Mouse (Mus musculus): ENCODE data around the gene Vsig1. TPM values are rescaled to one million over a fixed set of nuclear protein-coding genes. Genes with fewer than 3 reads are reported as not detected.
A peak's percentile ranks its signal among the peaks of the same experiment; 100 is the strongest.

The Vsig1 gene
- polyA plus RNA-seq, 1 experiment from 2014 or later: not detected

DNA sequence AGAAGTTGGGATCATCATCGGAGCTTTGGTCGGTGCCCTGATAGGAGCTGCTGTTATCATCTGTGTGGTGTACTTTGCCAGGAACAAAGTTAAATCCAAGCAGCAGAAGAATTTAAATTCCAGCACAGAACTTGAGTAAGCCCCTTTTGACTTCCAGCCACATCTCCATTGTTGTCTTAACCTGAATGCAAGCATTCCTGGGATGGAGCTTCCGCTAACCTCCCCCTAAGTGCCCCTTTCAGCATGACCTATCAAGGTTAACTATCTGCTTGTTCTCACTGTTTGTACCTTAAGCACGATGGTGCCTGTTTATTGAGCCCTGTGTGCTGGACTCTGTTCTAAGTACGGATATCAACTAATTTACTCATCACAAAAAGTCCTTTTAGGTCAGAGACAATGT lies 28.9 kb downstream of the Vsig1 start:
- Histone ChIP-seq H3K36me3 (ENCODE audit: control insufficient read depth, insufficient read depth, low read length) (no peaks in the 10 kb centered on the region), H3K27me3 (ENCODE audit: control insufficient read depth, insufficient read depth, low read length) (peaks cover 4% of the 10 kb centered on the region; the same call in 1 of the 2 replicates), H3K9ac (ENCODE audit: low read length) (no peak overlapping the region), H3K4me2 (ENCODE audit: low read depth) (no peak overlapping the region), H3K9me3 (ENCODE audit: control insufficient read depth, low read length) (no peaks in the 10 kb centered on the region), H3K27ac (ENCODE audit: low read depth, low read length) (no peak overlapping the region), H3K4me1 (ENCODE audit: control insufficient read depth, insufficient read depth, low read length) (no peaks in the 10 kb centered on the region), H3K4me3 (ENCODE audit: low read depth, low read length) (no peak overlapping the region)
- no peak for DNase-seq (ENCODE audit: low spot score)
- WGBS: 71% methylated on average over 5 of the region's 5 CpGs
- no peak for ATAC-seq (ENCODE audit: insufficient read depth, low FRiP score, low TSS enrichment)

DNA sequence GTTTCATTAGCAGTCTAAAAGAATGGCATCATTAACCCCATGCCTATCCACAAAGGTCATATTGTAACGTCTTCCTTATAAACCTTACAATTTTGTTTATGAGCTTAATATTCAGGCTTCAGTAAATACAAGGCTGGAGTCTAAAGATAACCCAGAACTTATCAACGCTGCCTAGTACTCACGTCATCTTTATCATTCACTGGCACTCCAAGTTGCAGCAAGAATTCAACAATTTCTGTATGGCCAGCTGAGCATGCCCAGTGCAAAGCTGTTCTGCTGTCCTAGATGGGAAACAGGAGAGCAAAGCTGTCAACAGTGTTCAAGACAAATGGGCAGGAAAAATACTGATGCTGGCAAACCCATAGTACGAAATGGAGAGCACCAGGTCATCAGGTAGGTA lies 46.2 kb downstream of the Vsig1 start:
- Histone ChIP-seq H3K27ac (ENCODE audit: low read depth, low read length) (no peak overlapping the region), H3K36me3 (ENCODE audit: control insufficient read depth, insufficient read depth, low read length) (no peaks in the 10 kb centered on the region), H3K4me2 (ENCODE audit: low read depth) (no peak overlapping the region), H3K4me1 (ENCODE audit: control insufficient read depth, insufficient read depth, low read length) (no peaks in the 10 kb centered on the region), H3K9ac (ENCODE audit: low read length) (no peak overlapping the region), H3K9me3 (ENCODE audit: control insufficient read depth, low read length) (no peaks in the 10 kb centered on the region), H3K27me3 (ENCODE audit: control insufficient read depth, insufficient read depth, low read length) (peaks cover 8% of the 10 kb centered on the region; the same call in 1 of the 2 replicates), H3K4me3 (ENCODE audit: low read depth, low read length) (no peak overlapping the region)
- 92% methylated on average over 4 of the region's 4 CpGs for WGBS
- ATAC-seq (ENCODE audit: insufficient read depth, low FRiP score, low TSS enrichment) (no peak), DNase-seq (ENCODE audit: low spot score) (no peak)

DNA sequence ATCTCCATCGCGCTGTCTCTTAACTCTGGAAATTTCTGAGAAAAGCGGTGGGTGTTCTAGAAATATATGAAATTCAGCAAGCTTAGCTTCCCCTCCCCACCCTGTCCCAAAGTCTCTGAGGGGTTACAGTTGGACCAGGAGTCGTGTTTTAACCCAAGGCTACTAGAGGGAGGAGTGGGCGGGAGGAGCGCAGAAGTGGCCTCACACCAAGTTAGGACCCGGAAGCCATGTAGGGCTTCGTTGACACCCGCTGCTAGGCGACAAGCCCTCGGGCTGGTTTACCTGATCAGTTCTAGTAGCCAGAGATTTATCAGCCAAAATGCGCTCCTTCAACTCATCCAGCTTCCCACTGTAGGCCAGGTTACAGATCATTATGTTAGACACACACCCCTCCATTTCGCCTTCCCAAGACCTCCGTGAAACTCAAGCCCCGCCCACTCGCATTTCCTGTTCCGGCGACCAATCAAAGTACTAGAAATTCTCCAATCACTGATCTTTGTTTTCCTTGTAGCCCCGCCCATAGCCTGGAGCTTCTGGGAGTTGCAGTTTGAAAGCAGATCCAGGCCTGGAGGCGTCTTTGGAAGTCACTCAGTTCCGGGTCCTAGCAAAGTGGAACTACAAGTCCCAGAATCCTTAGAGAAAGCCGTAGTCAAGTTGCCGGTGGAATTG lies 49.0 kb downstream of the Vsig1 start, which contains the start of the genes Psmd10 and Atg4a:
Gene Psmd10, minus strand, starts transcription at position 457 of the 669 bp plus-strand sequence.
Gene Atg4a, plus strand, starts transcription at position 636 of the 669 bp plus-strand sequence.
- Histone ChIP-seq H3K4me3 (ENCODE audit: low read depth, low read length) (peak within 1 kb of the TSS; percentile 45), H3K27ac (ENCODE audit: low read depth, low read length) (no peak within 1 kb of the TSS), H3K9ac (ENCODE audit: low read length) (0 out of 2 replicates have a peak within 1 kb of the TSS, but pooled peaks have one; percentile 2), H3K27me3 (ENCODE audit: control insufficient read depth, insufficient read depth, low read length) (no peaks in the 10 kb centered on the region), H3K9me3 (ENCODE audit: control insufficient read depth, low read length) (no peaks in the 10 kb centered on the region), H3K4me2 (ENCODE audit: low read depth) (peak within 1 kb of the TSS; percentile 41), H3K36me3 (ENCODE audit: control insufficient read depth, insufficient read depth, low read length) (no peaks in the 10 kb centered on the region), H3K4me1 (ENCODE audit: control insufficient read depth, insufficient read depth, low read length) (no peaks in the 10 kb centered on the region)
- ATAC-seq (ENCODE audit: insufficient read depth, low FRiP score, low TSS enrichment): peak; percentile 97
- WGBS: 23% methylated on average over 23 of the region's 23 CpGs
- peak; percentile 87 for DNase-seq (ENCODE audit: low spot score)

- ATAC-seq (ENCODE audit: insufficient read depth, low FRiP score, low TSS enrichment) (peak; percentile 79), DNase-seq (ENCODE audit: low spot score) (no peak)
- Histone ChIP-seq H3K4me1 (ENCODE audit: control insufficient read depth, insufficient read depth, low read length) (no peaks in the 10 kb centered on the region), H3K4me3 (ENCODE audit: low read depth, low read length) (peak overlapping the region; percentile 28), H3K9me3 (ENCODE audit: control insufficient read depth, low read length) (no peaks in the 10 kb centered on the region), H3K4me2 (ENCODE audit: low read depth) (peak overlapping the region; percentile 33), H3K27ac (ENCODE audit: low read depth, low read length) (no peak overlapping the region), H3K9ac (ENCODE audit: low read length) (no peak overlapping the region), H3K27me3 (ENCODE audit: control insufficient read depth, insufficient read depth, low read length) (no peaks in the 10 kb centered on the region), H3K36me3 (ENCODE audit: control insufficient read depth, insufficient read depth, low read length) (no peaks in the 10 kb centered on the region)
- WGBS: 28% methylated on average over 5 of the region's 5 CpGs
Observed at GRCm38 (mm10) chrX:140956959-140957358, 49.6 kb downstream of the Vsig1 start.

DNA sequence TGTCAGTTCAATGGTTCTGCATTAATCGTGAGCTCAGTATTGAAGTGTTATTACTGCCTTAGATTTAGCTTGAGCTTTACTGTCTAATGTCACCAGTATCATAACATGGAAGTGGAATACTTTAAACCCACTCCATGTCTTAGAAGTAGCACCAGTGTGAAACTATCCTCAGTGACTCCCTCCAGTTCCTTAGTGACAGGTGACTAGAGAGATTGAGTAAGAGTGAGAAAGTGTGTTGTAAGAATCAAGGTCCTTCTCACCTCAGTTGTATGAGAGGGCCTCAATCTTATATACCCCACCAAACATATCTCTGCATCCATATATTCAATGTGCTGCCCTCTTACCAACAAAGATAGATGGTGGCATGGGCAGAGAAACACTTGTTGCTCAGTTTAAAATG lies 71.5 kb downstream of the Vsig1 start:
- H3K9me3 ChIP-seq (ENCODE audit: control insufficient read depth, low read length): no peaks in the 10 kb centered on the region

GRCm38 (mm10) chrX:140979546-140979945 lies 72.1 kb downstream of the Vsig1 start:
- H3K9ac ChIP-seq (ENCODE audit: low read length): no peak overlapping the region
- H3K4me3 ChIP-seq (ENCODE audit: low read depth, low read length): no peak overlapping the region
- H3K4me2 ChIP-seq (ENCODE audit: low read depth): no peak overlapping the region
- H3K9me3 ChIP-seq (ENCODE audit: control insufficient read depth, low read length): no peaks in the 10 kb centered on the region
- no peak overlapping the region for H3K27ac ChIP-seq (ENCODE audit: low read depth, low read length)
- ATAC-seq (ENCODE audit: insufficient read depth, low FRiP score, low TSS enrichment): no peak
- no peaks in the 10 kb centered on the region for H3K36me3 ChIP-seq (ENCODE audit: control insufficient read depth, insufficient read depth, low read length)
- no peaks in the 10 kb centered on the region for H3K4me1 ChIP-seq (ENCODE audit: control insufficient read depth, insufficient read depth, low read length)
- DNase-seq (ENCODE audit: low spot score): no peak
- H3K27me3 ChIP-seq (ENCODE audit: control insufficient read depth, insufficient read depth, low read length): peaks cover 18% of the 10 kb centered on the region
- 83% methylated on average over 2 of the region's 2 CpGs for WGBS

More for the DNA sequence above, 71.5 kb downstream of the Vsig1 start:
- no peaks in the 10 kb centered on the region for H3K4me1 ChIP-seq (ENCODE audit: control insufficient read depth, insufficient read depth, low read length)
- no peak overlapping the region for H3K4me3 ChIP-seq (ENCODE audit: low read depth, low read length)
- H3K27me3 ChIP-seq (ENCODE audit: control insufficient read depth, insufficient read depth, low read length): peaks cover 18% of the 10 kb centered on the region
- DNase-seq (ENCODE audit: low spot score): no peak
- no peak overlapping the region for H3K4me2 ChIP-seq (ENCODE audit: low read depth)
- H3K27ac ChIP-seq (ENCODE audit: low read depth, low read length): no peak overlapping the region
- H3K9ac ChIP-seq (ENCODE audit: low read length): no peak overlapping the region
- WGBS: 94% methylated on average over 1 of the region's 1 CpGs
- no peaks in the 10 kb centered on the region for H3K36me3 ChIP-seq (ENCODE audit: control insufficient read depth, insufficient read depth, low read length)
- no peak for ATAC-seq (ENCODE audit: insufficient read depth, low FRiP score, low TSS enrichment)

- 69% methylated on average over 4 of the region's 4 CpGs for WGBS
- Histone ChIP-seq H3K27ac (ENCODE audit: low read depth, low read length) (no peak overlapping the region), H3K36me3 (ENCODE audit: control insufficient read depth, insufficient read depth, low read length) (no peaks in the 10 kb centered on the region), H3K27me3 (ENCODE audit: control insufficient read depth, insufficient read depth, low read length) (peaks cover 23% of the 10 kb centered on the region), H3K4me2 (ENCODE audit: low read depth) (no peak overlapping the region), H3K9ac (ENCODE audit: low read length) (no peak overlapping the region), H3K9me3 (ENCODE audit: control insufficient read depth, low read length) (no peaks in the 10 kb centered on the region), H3K4me3 (ENCODE audit: low read depth, low read length) (no peak overlapping the region), H3K4me1 (ENCODE audit: control insufficient read depth, insufficient read depth, low read length) (no peaks in the 10 kb centered on the region)
- no peak for ATAC-seq (ENCODE audit: insufficient read depth, low FRiP score, low TSS enrichment)
- no peak for DNase-seq (ENCODE audit: low spot score)
Observed at GRCm38 (mm10) chrX:140980163-140980562, 72.8 kb downstream of the Vsig1 start.

DNA sequence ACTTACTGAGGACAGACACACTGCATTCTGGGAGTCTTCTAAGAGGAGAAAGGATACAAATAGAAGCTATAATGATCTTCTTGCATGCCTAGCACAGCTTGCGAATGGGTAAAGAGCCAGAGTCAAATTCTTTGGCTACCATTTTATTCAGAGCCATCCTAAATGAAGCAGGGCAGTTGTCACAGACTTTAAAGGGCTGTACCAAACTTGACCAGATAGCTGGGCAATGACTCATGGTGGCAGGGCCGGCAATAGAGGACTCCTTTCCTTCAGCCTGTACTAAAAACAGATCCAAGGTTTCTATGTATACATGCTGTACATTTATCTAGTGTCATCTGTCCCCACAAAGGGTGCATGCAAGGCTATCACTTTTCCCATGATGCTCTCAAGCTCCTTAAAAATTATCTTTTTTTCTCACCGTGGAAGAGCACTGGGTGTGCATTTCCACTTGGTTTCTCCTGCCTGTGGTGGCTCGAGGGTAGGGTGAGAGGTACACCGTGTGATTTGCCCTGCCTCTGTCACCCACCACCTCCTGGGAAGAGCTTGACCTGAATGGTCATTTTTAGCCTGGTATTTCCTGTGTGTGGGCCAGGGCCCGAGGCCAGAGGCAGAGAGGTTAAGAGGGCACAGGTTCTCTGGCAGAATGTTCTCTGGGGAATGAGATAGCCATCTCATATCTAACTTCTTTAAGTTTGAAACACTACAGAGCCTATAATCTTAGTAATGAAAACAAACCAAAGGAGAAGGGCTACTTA lies 76.0 kb downstream of the Vsig1 start:
- H3K4me2 ChIP-seq (ENCODE audit: low read depth): no peak overlapping the region
- H3K4me3 ChIP-seq (ENCODE audit: low read depth, low read length): no peak overlapping the region
- WGBS: 65% methylated on average over 6 of the region's 6 CpGs
- H3K36me3 ChIP-seq (ENCODE audit: control insufficient read depth, insufficient read depth, low read length): no peaks in the 10 kb centered on the region
- DNase-seq (ENCODE audit: low spot score) (no peak), ATAC-seq (ENCODE audit: insufficient read depth, low FRiP score, low TSS enrichment) (no peak)
- peaks cover 19% of the 10 kb centered on the region for H3K27me3 ChIP-seq (ENCODE audit: control insufficient read depth, insufficient read depth, low read length)
- H3K4me1 ChIP-seq (ENCODE audit: control insufficient read depth, insufficient read depth, low read length): no peaks in the 10 kb centered on the region
- H3K9ac ChIP-seq (ENCODE audit: low read length): no peak overlapping the region
- no peaks in the 10 kb centered on the region for H3K9me3 ChIP-seq (ENCODE audit: control insufficient read depth, low read length)
- H3K27ac ChIP-seq (ENCODE audit: low read depth, low read length): no peak overlapping the region
